Mouse (Mus musculus): ENCODE data around the gene Plpp2. TPM values are rescaled to one million over a fixed set of nuclear protein-coding genes. Genes with fewer than 3 reads are reported as not detected.

The Plpp2 gene
- polyA plus RNA-seq, 1 experiment, result 4.1 TPM

GRCm38 (mm10) chr10:79530721-79531120 lies 2.9 kb downstream of the Plpp2 start:
- Histone ChIP-seq H3K4me3 (ENCODE audit: control insufficient read depth, low read depth, low read length) (no peak overlapping the region), H3K36me3 (ENCODE audit: control insufficient read depth, insufficient read depth, low read length) (no peaks in the 10 kb centered on the region), H3K27ac (ENCODE audit: control insufficient read depth, insufficient read depth, low read depth, low read length) (no peak overlapping the region), H3K4me1 (ENCODE audit: control insufficient read depth, insufficient read depth, low read length) (peaks cover 13% of the 10 kb centered on the region), H3K27me3 (ENCODE audit: control insufficient read depth, insufficient read depth, low read length) (no peaks in the 10 kb centered on the region)
- TF ChIP-seq POLR2A (IDR thresholded peaks at IDR 0.05; ENCODE audit: control insufficient read depth, low read depth, low read length), result no peak
- TF ChIP-seq CTCF (IDR thresholded peaks at IDR 0.05; ENCODE audit: control insufficient read depth, insufficient read depth, insufficient replicate concordance, low read depth, low read length), result no peak

- Histone ChIP-seq H3K27me3 (ENCODE audit: control insufficient read depth, insufficient read depth, low read length) (no peaks in the 10 kb centered on the region), H3K4me3 (ENCODE audit: control insufficient read depth, low read depth, low read length) (no peak overlapping the region), H3K4me1 (ENCODE audit: control insufficient read depth, insufficient read depth, low read length) (peaks cover 13% of the 10 kb centered on the region), H3K36me3 (ENCODE audit: control insufficient read depth, insufficient read depth, low read length) (no peaks in the 10 kb centered on the region), H3K27ac (ENCODE audit: control insufficient read depth, insufficient read depth, low read depth, low read length) (no peak overlapping the region)
- TF ChIP-seq POLR2A (IDR thresholded peaks at IDR 0.05; ENCODE audit: control insufficient read depth, low read depth, low read length) (no peak), CTCF (IDR thresholded peaks at IDR 0.05; ENCODE audit: control insufficient read depth, insufficient read depth, insufficient replicate concordance, low read depth, low read length) (no peak)
Observed at GRCm38 (mm10) chr10:79530241-79530640, 3.4 kb downstream of the Plpp2 start.

GRCm38 (mm10) chr10:79528081-79528480 lies 5.5 kb downstream of the Plpp2 start:
- no peaks in the 10 kb centered on the region for H3K36me3 ChIP-seq (ENCODE audit: control insufficient read depth, insufficient read depth, low read length)
- TF ChIP-seq CTCF (IDR thresholded peaks at IDR 0.05; ENCODE audit: control insufficient read depth, insufficient read depth, insufficient replicate concordance, low read depth, low read length) (no peak), POLR2A (IDR thresholded peaks at IDR 0.05; ENCODE audit: control insufficient read depth, low read depth, low read length) (no peak)

GRCm38 (mm10) chr10:79527453-79527845 lies 6.1 kb downstream of the Plpp2 start:
- TF ChIP-seq CTCF (IDR thresholded peaks at IDR 0.05; ENCODE audit: control insufficient read depth, insufficient read depth, insufficient replicate concordance, low read depth, low read length) (no peak), POLR2A (IDR thresholded peaks at IDR 0.05; ENCODE audit: control insufficient read depth, low read depth, low read length) (no peak)
- no peak overlapping the region for H3K4me3 ChIP-seq (ENCODE audit: control insufficient read depth, low read depth, low read length)
- no peaks in the 10 kb centered on the region for H3K36me3 ChIP-seq (ENCODE audit: control insufficient read depth, insufficient read depth, low read length)

More at GRCm38 (mm10) chr10:79528081-79528480, 5.5 kb downstream of the Plpp2 start:
- Histone ChIP-seq H3K4me3 (ENCODE audit: control insufficient read depth, low read depth, low read length) (no peak overlapping the region), H3K27ac (ENCODE audit: control insufficient read depth, insufficient read depth, low read depth, low read length) (no peak overlapping the region), H3K4me1 (ENCODE audit: control insufficient read depth, insufficient read depth, low read length) (peaks cover 5% of the 10 kb centered on the region), H3K27me3 (ENCODE audit: control insufficient read depth, insufficient read depth, low read length) (no peaks in the 10 kb centered on the region)

GRCm38 (mm10) chr10:79526661-79527452 lies 6.7 kb downstream of the Plpp2 start:
- Histone ChIP-seq H3K4me1 (ENCODE audit: control insufficient read depth, insufficient read depth, low read length) (no peaks in the 10 kb centered on the region), H3K36me3 (ENCODE audit: control insufficient read depth, insufficient read depth, low read length) (no peaks in the 10 kb centered on the region), H3K27ac (ENCODE audit: control insufficient read depth, insufficient read depth, low read depth, low read length) (no peak overlapping the region), H3K27me3 (ENCODE audit: control insufficient read depth, insufficient read depth, low read length) (no peaks in the 10 kb centered on the region), H3K4me3 (ENCODE audit: control insufficient read depth, low read depth, low read length) (no peak overlapping the region)
- TF ChIP-seq CTCF (IDR thresholded peaks at IDR 0.05; ENCODE audit: control insufficient read depth, insufficient read depth, insufficient replicate concordance, low read depth, low read length), result no peak
- no peak for TF ChIP-seq POLR2A (IDR thresholded peaks at IDR 0.05; ENCODE audit: control insufficient read depth, low read depth, low read length)

More at GRCm38 (mm10) chr10:79527453-79527845, 6.1 kb downstream of the Plpp2 start:
- no peaks in the 10 kb centered on the region for H3K27me3 ChIP-seq (ENCODE audit: control insufficient read depth, insufficient read depth, low read length)
- H3K27ac ChIP-seq (ENCODE audit: control insufficient read depth, insufficient read depth, low read depth, low read length), result no peak overlapping the region
- H3K4me1 ChIP-seq (ENCODE audit: control insufficient read depth, insufficient read depth, low read length), result no peaks in the 10 kb centered on the region

DNA sequence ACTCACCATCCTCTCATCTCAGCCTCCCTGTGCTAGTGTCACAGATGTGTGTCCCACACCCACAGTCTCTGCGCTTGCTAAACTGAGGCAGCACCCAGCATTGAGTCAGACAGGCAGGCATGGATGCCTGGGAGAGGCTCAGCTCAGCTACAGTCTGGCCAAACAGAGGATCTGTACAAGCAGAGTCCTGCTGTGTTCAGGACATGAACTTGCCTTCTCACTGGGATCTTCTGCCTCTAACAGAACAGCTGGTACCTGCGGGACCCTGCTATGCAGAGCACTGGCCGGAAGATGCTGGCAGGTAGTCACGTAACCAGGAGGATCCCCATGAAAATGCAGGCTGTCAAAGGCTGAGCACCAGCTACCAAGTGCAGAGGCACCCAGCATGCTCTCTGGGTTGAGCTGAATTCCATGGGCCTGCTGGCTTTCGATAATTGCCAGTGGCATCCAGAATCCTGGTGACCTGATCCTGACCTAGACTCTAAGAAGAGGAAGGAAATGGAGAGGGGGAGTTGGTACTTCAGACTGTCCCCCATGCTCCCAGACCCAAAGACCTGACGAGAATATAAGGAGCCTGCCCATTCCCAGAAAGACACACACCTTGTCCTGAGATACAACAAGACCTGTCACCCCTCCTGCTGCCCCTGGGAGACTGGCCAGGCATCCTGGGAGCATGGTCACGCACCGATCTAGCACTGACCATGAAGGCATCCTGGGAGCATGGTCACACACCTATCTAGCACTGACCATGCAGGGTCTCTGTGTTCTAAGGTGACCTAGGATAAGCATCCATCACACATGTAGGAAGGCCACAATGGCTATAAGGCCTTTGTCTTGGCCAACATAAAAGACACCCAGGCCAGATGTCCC lies 7.9 kb downstream of the Plpp2 start:
- Histone ChIP-seq H3K4me3 (ENCODE audit: control insufficient read depth, low read depth, low read length) (peak overlapping the region; percentile 44), H3K36me3 (ENCODE audit: control insufficient read depth, insufficient read depth, low read length) (no peaks in the 10 kb centered on the region), H3K27ac (ENCODE audit: control insufficient read depth, insufficient read depth, low read depth, low read length) (no peak overlapping the region), H3K4me1 (ENCODE audit: control insufficient read depth, insufficient read depth, low read length) (no peaks in the 10 kb centered on the region), H3K27me3 (ENCODE audit: control insufficient read depth, insufficient read depth, low read length) (no peaks in the 10 kb centered on the region)
- no peak for TF ChIP-seq CTCF (IDR thresholded peaks at IDR 0.05; ENCODE audit: control insufficient read depth, insufficient read depth, insufficient replicate concordance, low read depth, low read length)
- no peak for TF ChIP-seq POLR2A (IDR thresholded peaks at IDR 0.05; ENCODE audit: control insufficient read depth, low read depth, low read length)

- Histone ChIP-seq H3K27ac (ENCODE audit: control insufficient read depth, insufficient read depth, low read depth, low read length) (no peak overlapping the region), H3K27me3 (ENCODE audit: control insufficient read depth, insufficient read depth, low read length) (no peaks in the 10 kb centered on the region), H3K4me1 (ENCODE audit: control insufficient read depth, insufficient read depth, low read length) (no peaks in the 10 kb centered on the region), H3K36me3 (ENCODE audit: control insufficient read depth, insufficient read depth, low read length) (no peaks in the 10 kb centered on the region), H3K4me3 (ENCODE audit: control insufficient read depth, low read depth, low read length) (no peak overlapping the region; the same call in 1 of the 2 replicates)
- TF ChIP-seq CTCF (IDR thresholded peaks at IDR 0.05; ENCODE audit: control insufficient read depth, insufficient read depth, insufficient replicate concordance, low read depth, low read length) (no peak), POLR2A (IDR thresholded peaks at IDR 0.05; ENCODE audit: control insufficient read depth, low read depth, low read length) (no peak)
Observed at GRCm38 (mm10) chr10:79524433-79524832, 9.2 kb downstream of the Plpp2 start.

Measured in testis, adult 2 months (tissue).